Mouse (Mus musculus) CH12.LX (cell line): ENCODE measurements at regions not wholly inside any gene's neighbourhood (a gene's known extent, or its start where the extent isn't known, plus 50 kb on each side); places are given as distances from the start of the nearest gene placed in this dataset.

Experiments used
- CTCF ChIP-seq, 2 experiments: IDR thresholded peaks in 1 of 2; conservative IDR thresholded peaks in 1 of 2; 2 replicates each; pipeline ENCODE4 v1.5.1; 2011 to 2012; ENCODE audit warnings: low read depth in 2 of 2, low read length in 2 of 2, improper control_type of control experiment in 1 of 2, inconsistent platforms in 1 of 2, mild to moderate bottlenecking in 1 of 2, moderate library complexity in 1 of 2
- ELF1 ChIP-seq: IDR thresholded peaks from 2 replicates; pipeline ENCODE4 v1.6.1; 2014; ENCODE audit warnings: low read depth, mild to moderate bottlenecking, inconsistent platforms, low read length, improper control_type of control experiment
- MAFK ChIP-seq: IDR thresholded peaks from 2 replicates; pipeline ENCODE4 v1.6.1; 2011; ENCODE audit warnings: low read length, improper control_type of control experiment; ENCODE audit not compliant: insufficient replicate concordance
- MAX ChIP-seq: IDR thresholded peaks from 2 replicates; pipeline ENCODE4 v1.6.1; 2011; ENCODE audit warnings: low read length, improper control_type of control experiment
- MXI1 ChIP-seq: IDR thresholded peaks from 2 replicates; pipeline ENCODE4 v1.6.1; 2011; ENCODE audit warnings: mild to moderate bottlenecking, low read depth, low read length, improper control_type of control experiment
- POLR2A ChIP-seq: IDR thresholded peaks from 2 replicates; pipeline ENCODE4 v1.6.1; 2011; ENCODE audit warnings: low read depth, mild to moderate bottlenecking, improper control_type of control experiment, low read length
- RCOR1 ChIP-seq: conservative IDR thresholded peaks from 2 replicates; pipeline ENCODE4 v1.6.1; 2012; ENCODE audit warnings: low read depth, mild to moderate bottlenecking, inconsistent platforms, low read length, improper control_type of control experiment
- ZMIZ1 ChIP-seq: IDR thresholded peaks from 2 replicates; pipeline ENCODE4 v1.6.1; 2012; ENCODE audit warnings: low read depth, mild to moderate bottlenecking, inconsistent platforms, low read length, improper control_type of control experiment

- TF ChIP-seq ELF1 = no peak
- no peak for TF ChIP-seq CTCF (conservative IDR thresholded peaks at IDR 0.05 in 1 of 2, IDR thresholded peaks at IDR 0.05 in 1 of 2; ENCODE audit: low read depth in 2 of 2, low read length in 2 of 2)
- no peak for TF ChIP-seq POLR2A
- TF ChIP-seq RCOR1 = no peak
- no peak for TF ChIP-seq MAX
- TF ChIP-seq MXI1 = no peak
- TF ChIP-seq MAFK = no peak
- TF ChIP-seq ZMIZ1 = no peak
Observed at GRCm38 (mm10) chr16:92969036-92969435, 143.1 kb upstream of the Runx1 start.
